Mouse (Mus musculus): ENCODE measurements around the gene Olfr1394. TPM values are rescaled to one million over a fixed set of nuclear protein-coding genes. Genes with fewer than 3 reads are reported as not detected.

The Olfr1394 gene
- polyA plus RNA-seq (2014; fragmentation: Illumina TruSeq; extraction: RNeasy Lipid Tissue Mini Kit (QIAGEN cat#74804); ENCODE audit: low read depth, low replicate concordance) = not detected

GRCm38 (mm10) chr11:49154077-49154476, at the start of gene Olfr1394:
TSS of gene Olfr1394 (plus strand) at chr11:49154377.

GRCm38 (mm10) chr11:49114774-49115173, 39.4 kb upstream of the Olfr1394 start, which contains the start of gene Olfr1396:
TSS of gene Olfr1396 (minus strand) at chr11:49114874.

GRCm38 (mm10) chr11:49141974-49142373, 12.2 kb upstream of the Olfr1394 start, which contains the start of gene Olfr1395:
TSS of gene Olfr1395 (plus strand) at chr11:49142274.

GRCm38 (mm10) chr11:49186955-49187488, 32.8 kb downstream of the Olfr1394 start, which contains the start of gene Btnl9:
TSS of gene Btnl9 (minus strand) at chr11:49187159.

GRCm38 (mm10) chr11:49203129-49203768, 49.1 kb downstream of the Olfr1394 start, which contains the start of gene Zfp62:
TSS of gene Zfp62 (plus strand) at chr11:49203292.

Other genes starting within 250 kb of the Olfr1394 start
- gene Psme2b, start 208.2 kb upstream of the Olfr1394 start, polyA plus RNA-seq (2014; fragmentation: Illumina TruSeq; extraction: RNeasy Lipid Tissue Mini Kit (QIAGEN cat#74804); ENCODE audit: low read depth, low replicate concordance) = 2.9 TPM
- 1.3 TPM for gene Olfr56, start 175.5 kb upstream of the Olfr1394 start, polyA plus RNA-seq (2014; fragmentation: Illumina TruSeq; extraction: RNeasy Lipid Tissue Mini Kit (QIAGEN cat#74804); ENCODE audit: low read depth, low replicate concordance)
- 2.8 TPM for gene 9930111J21Rik1, start 175.0 kb upstream of the Olfr1394 start, polyA plus RNA-seq (2014; fragmentation: Illumina TruSeq; extraction: RNeasy Lipid Tissue Mini Kit (QIAGEN cat#74804); ENCODE audit: low read depth, low replicate concordance)
- 2.8 TPM for gene Gm12185, start 162.2 kb upstream of the Olfr1394 start, polyA plus RNA-seq (2014; fragmentation: Illumina TruSeq; extraction: RNeasy Lipid Tissue Mini Kit (QIAGEN cat#74804); ENCODE audit: low read depth, low replicate concordance)
- gene Tgtp1, start 160.2 kb upstream of the Olfr1394 start, polyA plus RNA-seq (2014; fragmentation: Illumina TruSeq; extraction: RNeasy Lipid Tissue Mini Kit (QIAGEN cat#74804); ENCODE audit: low read depth, low replicate concordance) = 15.7 TPM
- gene 9930111J21Rik2, start 103.1 kb upstream of the Olfr1394 start, polyA plus RNA-seq (2014; fragmentation: Illumina TruSeq; extraction: RNeasy Lipid Tissue Mini Kit (QIAGEN cat#74804); ENCODE audit: low read depth, low replicate concordance) = 24.0 TPM
- 13.2 TPM for gene Tgtp2, start 90.2 kb upstream of the Olfr1394 start, polyA plus RNA-seq (2014; fragmentation: Illumina TruSeq; extraction: RNeasy Lipid Tissue Mini Kit (QIAGEN cat#74804); ENCODE audit: low read depth, low replicate concordance)
- 19.4 TPM for gene Ifi47, start 77.8 kb upstream of the Olfr1394 start, polyA plus RNA-seq (2014; fragmentation: Illumina TruSeq; extraction: RNeasy Lipid Tissue Mini Kit (QIAGEN cat#74804); ENCODE audit: low read depth, low replicate concordance)
- gene Olfr1396, start 39.5 kb upstream of the Olfr1394 start, polyA plus RNA-seq (2014; fragmentation: Illumina TruSeq; extraction: RNeasy Lipid Tissue Mini Kit (QIAGEN cat#74804); ENCODE audit: low read depth, low replicate concordance) = 0.16 TPM
- gene Olfr1395, start 12.1 kb upstream of the Olfr1394 start, polyA plus RNA-seq (2014; fragmentation: Illumina TruSeq; extraction: RNeasy Lipid Tissue Mini Kit (QIAGEN cat#74804); ENCODE audit: low read depth, low replicate concordance) = not detected
- gene Btnl9, start 32.8 kb downstream of the Olfr1394 start, polyA plus RNA-seq (2014; fragmentation: Illumina TruSeq; extraction: RNeasy Lipid Tissue Mini Kit (QIAGEN cat#74804); ENCODE audit: low read depth, low replicate concordance) = 4.3 TPM
- 137 TPM for gene Zfp62, start 48.9 kb downstream of the Olfr1394 start, polyA plus RNA-seq (2014; fragmentation: Illumina TruSeq; extraction: RNeasy Lipid Tissue Mini Kit (QIAGEN cat#74804); ENCODE audit: low read depth, low replicate concordance)
- gene Mgat1, start 89.8 kb downstream of the Olfr1394 start, polyA plus RNA-seq (2014; fragmentation: Illumina TruSeq; extraction: RNeasy Lipid Tissue Mini Kit (QIAGEN cat#74804); ENCODE audit: low read depth, low replicate concordance) = 26.3 TPM
- gene Olfr1393, start 123.9 kb downstream of the Olfr1394 start, polyA plus RNA-seq (2014; fragmentation: Illumina TruSeq; extraction: RNeasy Lipid Tissue Mini Kit (QIAGEN cat#74804); ENCODE audit: low read depth, low replicate concordance) = not detected
- gene Olfr1392, start 130.9 kb downstream of the Olfr1394 start, polyA plus RNA-seq (2014; fragmentation: Illumina TruSeq; extraction: RNeasy Lipid Tissue Mini Kit (QIAGEN cat#74804); ENCODE audit: low read depth, low replicate concordance) = not detected
- not detected for gene Olfr10, start 150.4 kb downstream of the Olfr1394 start, polyA plus RNA-seq (2014; fragmentation: Illumina TruSeq; extraction: RNeasy Lipid Tissue Mini Kit (QIAGEN cat#74804); ENCODE audit: low read depth, low replicate concordance)
- gene Olfr1391, start 168.4 kb downstream of the Olfr1394 start, polyA plus RNA-seq (2014; fragmentation: Illumina TruSeq; extraction: RNeasy Lipid Tissue Mini Kit (QIAGEN cat#74804); ENCODE audit: low read depth, low replicate concordance) = not detected
- not detected for gene Olfr1390, start 180.8 kb downstream of the Olfr1394 start, polyA plus RNA-seq (2014; fragmentation: Illumina TruSeq; extraction: RNeasy Lipid Tissue Mini Kit (QIAGEN cat#74804); ENCODE audit: low read depth, low replicate concordance)